Mouse (Mus musculus): ENCODE measurements around the gene Cops3. TPM values are rescaled to one million over a fixed set of nuclear protein-coding genes. Genes with fewer than 3 reads are reported as not detected.

Gene Cops3
- total and polyA plus RNA-seq, 3 experiments = 180 to 198 TPM; not detected in 1

GRCm38 (mm10) chr11:59778874-59779223 lies 60.8 kb downstream of the Cops3 start:
- H3K4me3 ChIP-seq (ENCODE audit: control insufficient read depth in 1 of 2, insufficient read depth in 1 of 2, low read depth in 2 of 2, low read length in 2 of 2) = no peak overlapping the region
- H3K27ac ChIP-seq (ENCODE audit: control insufficient read depth, low read depth, low read length) = no peak overlapping the region
- no peaks in the 10 kb centered on the region for H3K9me3 ChIP-seq (replicated peaks; ENCODE audit: insufficient read depth, low read length)
- H3K79me2 ChIP-seq (ENCODE audit: control insufficient read depth, insufficient read depth, low read length, poor library complexity) = no peaks in the 10 kb centered on the region
- peaks cover 0 to 14% of the 10 kb centered on the region in 2 experiments; a peak in 2 of 4 replicates for H3K36me3 ChIP-seq (ENCODE audit: control insufficient read depth in 1 of 2, insufficient read depth in 2 of 2, low read length in 2 of 2)
- DNase-seq (ENCODE audit: low read depth, low spot score) = no peak
- no peaks in the 10 kb centered on the region for H3K27me3 ChIP-seq (ENCODE audit: control insufficient read depth in 1 of 2, insufficient read depth in 2 of 2, low read length in 2 of 2)
- H3K9ac ChIP-seq (ENCODE audit: control insufficient read depth, low read depth, low read length, poor library complexity, severe bottlenecking) = no peak overlapping the region
- TF ChIP-seq KAT2A (conservative IDR thresholded peaks at IDR 0.05; ENCODE audit: low read depth, low read length) (no peak), BHLHE40 (IDR thresholded peaks at IDR 0.05; ENCODE audit: borderline replicate concordance, low read depth, low read length) (peak; percentile 2; the same call in 1 of the 2 replicates)
- H3K4me1 ChIP-seq (ENCODE audit: control insufficient read depth in 1 of 2, insufficient read depth in 2 of 2, low read length in 2 of 2) = peaks cover 6 to 13% of the 10 kb centered on the region in 2 experiments

- H3K9ac ChIP-seq (ENCODE audit: control insufficient read depth, low read depth, low read length, poor library complexity, severe bottlenecking) = no peak overlapping the region
- no peak overlapping the region for H3K27ac ChIP-seq (ENCODE audit: control insufficient read depth, low read depth, low read length)
- H3K36me3 ChIP-seq (ENCODE audit: control insufficient read depth in 1 of 2, insufficient read depth in 2 of 2, low read length in 2 of 2) = peaks cover 0 to 19% of the 10 kb centered on the region in 2 experiments; a peak in 2 of 4 replicates
- H3K9me3 ChIP-seq (replicated peaks; ENCODE audit: insufficient read depth, low read length) = no peaks in the 10 kb centered on the region
- no peaks in the 10 kb centered on the region for H3K79me2 ChIP-seq (ENCODE audit: control insufficient read depth, insufficient read depth, low read length, poor library complexity)
- H3K27me3 ChIP-seq (ENCODE audit: control insufficient read depth in 1 of 2, insufficient read depth in 2 of 2, low read length in 2 of 2) = no peaks in the 10 kb centered on the region
- peak; percentile 95 for DNase-seq (ENCODE audit: low read depth, low spot score)
- peaks cover 11 to 16% of the 10 kb centered on the region in 2 experiments for H3K4me1 ChIP-seq (ENCODE audit: control insufficient read depth in 1 of 2, insufficient read depth in 2 of 2, low read length in 2 of 2)
- TF ChIP-seq CTCF (IDR thresholded peaks at IDR 0.05 in 2 of 3, conservative IDR thresholded peaks at IDR 0.05 in 1 of 3; ENCODE audit: control insufficient read depth in 1 of 3, insufficient read depth in 1 of 3, low read depth in 2 of 3, low read length in 3 of 3, poor library complexity in 1 of 3, severe bottlenecking in 1 of 3) (peak; percentile 100), HCFC1 (IDR thresholded peaks at IDR 0.05; ENCODE audit: low read depth, low read length) (peak; percentile 48; the same call in 1 of the 2 replicates), MAX (IDR thresholded peaks at IDR 0.05; ENCODE audit: low read length) (no peak), ETS1 (IDR thresholded peaks at IDR 0.05; ENCODE audit: low read depth, low read length) (no peak), RAD21 (IDR thresholded peaks at IDR 0.05; ENCODE audit: low read depth, low read length) (peak; percentile 86), BHLHE40 (IDR thresholded peaks at IDR 0.05; ENCODE audit: borderline replicate concordance, low read depth, low read length) (0 out of 2 replicates have a peak, but pooled peaks have one; percentile 9), USF1 (IDR thresholded peaks at IDR 0.05; ENCODE audit: low read depth, low read length) (no peak), MXI1 (IDR thresholded peaks at IDR 0.05; ENCODE audit: low read depth, low read length) (no peak), JUND (IDR thresholded peaks at IDR 0.05; ENCODE audit: low read depth, low read length) (no peak), MYC (IDR thresholded peaks at IDR 0.05; ENCODE audit: low read depth, low read length) (0 out of 2 replicates have a peak, but pooled peaks have one; percentile 21), MAZ (IDR thresholded peaks at IDR 0.05; ENCODE audit: low read depth, low read length) (no peak), GABPA (IDR thresholded peaks at IDR 0.05; ENCODE audit: low read depth, low read length) (no peak), NELFE (IDR thresholded peaks at IDR 0.05; ENCODE audit: low read depth, low read length) (no peak), ELF1 (IDR thresholded peaks at IDR 0.05; ENCODE audit: low read depth, low read length) (no peak), ZC3H11A (IDR thresholded peaks at IDR 0.05; ENCODE audit: low read depth, low read length) (peak; percentile 77), ZKSCAN1 (IDR thresholded peaks at IDR 0.05; ENCODE audit: low read depth, low read length) (no peak), E2F4 (IDR thresholded peaks at IDR 0.05; ENCODE audit: borderline replicate concordance, low read depth, low read length) (no peak), SMC3 (IDR thresholded peaks at IDR 0.05; ENCODE audit: low read depth, low read length) (peak; percentile 96), USF2 (IDR thresholded peaks at IDR 0.05; ENCODE audit: borderline replicate concordance in 1 of 2, insufficient read depth in 1 of 2, low read depth in 1 of 2, low read length in 2 of 2) (no peak), RCOR1 (IDR thresholded peaks at IDR 0.05; ENCODE audit: low read depth, low read length) (no peak), MAFK (IDR thresholded peaks at IDR 0.05; ENCODE audit: borderline replicate concordance, low read depth, low read length) (no peak), NRF1 (IDR thresholded peaks at IDR 0.05; ENCODE audit: insufficient read depth, low read depth, low read length, poor library complexity, severe bottlenecking) (no peak), POLR2AphosphoS5 (IDR thresholded peaks at IDR 0.05; ENCODE audit: borderline replicate concordance, low read depth, low read length) (no peak), SIN3A (IDR thresholded peaks at IDR 0.05; ENCODE audit: low read length) (peak; percentile 66; the same call in 1 of the 2 replicates), TAL1 (IDR thresholded peaks at IDR 0.05; ENCODE audit: low read length) (no peak), ZNF384 (IDR thresholded peaks at IDR 0.05; ENCODE audit: low read depth, low read length) (no peak)
- H3K4me3 ChIP-seq (ENCODE audit: control insufficient read depth in 1 of 2, insufficient read depth in 1 of 2, low read depth in 2 of 2, low read length in 2 of 2) = no peak overlapping the region
These were observed 61.3 kb downstream of the Cops3 start for GRCm38 (mm10) chr11:59778181-59778873.

Data from MEL (cell line).